13 mouse cellular contexts compared by ENCODE assay signal in genomic region chr2:28389703-28390102, GRCm38 (mm10). TPM values are rescaled to one million over a fixed set of nuclear protein-coding genes. Genes with fewer than 3 reads are reported as not detected.
"Had no signal": no experiment of that assay in that cellular context is flagged by ENCODE, and none has a peak within 500 bp of the region (broad histone marks: within the 10 kb centered on the region; RNA-seq: fewer than 3 reads in every experiment).

No protein-coding gene starts in this region.

- ATAC-seq: liver, embryonic 12.5 days; midbrain, embryonic 16.5 days had no signal

- DNase-seq: lung, embryonic 14.5 days; lung, postnatal 10 days; midbrain, embryonic 14.5 days; retina, postnatal 1 day; right cerebral cortex, adult 18-20 months; right cerebral cortex, postnatal 14 days; spleen, adult 18-20 months; thymus, adult 18-20 months; thymus, postnatal 14 days; thymus, postnatal 36 days had no signal

RNA-seq across cellular contexts. Expression of gene Ppp1r26, which starts 56.9 kb away (rescaled TPM):
- total RNA-seq: neutrophil, adult 5-6 weeks had no signal
